Mouse (Mus musculus) activated CD4-positive, CD25-positive, alpha-beta regulatory T cell, adult 4 months (primary cell): Measurements from ENCODE around the gene Camk2g. TPM values are rescaled to one million over a fixed set of nuclear protein-coding genes. Genes with fewer than 3 reads are reported as not detected.
A peak's percentile ranks its signal among the peaks of the same experiment; 100 is the strongest.

ENCODE experiments used
- ATAC-seq: one replicate; pipeline ENCODE4 v1.8.0; 2017
- polyA plus RNA-seq, 2 experiments: library from polyadenylated mRNA; unstranded; fragments of 100-300 nt; shearing (Covaris generic); gene quantifications; one replicate each; pipeline ENCODE4 v1.2.1; 2017

Camk2g gene
- polyA plus RNA-seq, 2 experiments from 2014 or later, result 21.9 to 29.4 TPM

GRCm38 (mm10) chr14:20784708-20785107, 9.2 kb downstream of the Camk2g start:
- ATAC-seq, result no peak

GRCm38 (mm10) chr14:20783526-20783925, 10.4 kb downstream of the Camk2g start:
- no peak for ATAC-seq

- no peak for ATAC-seq
These were observed 11.0 kb downstream of the Camk2g start for GRCm38 (mm10) chr14:20782860-20783259.

DNA sequence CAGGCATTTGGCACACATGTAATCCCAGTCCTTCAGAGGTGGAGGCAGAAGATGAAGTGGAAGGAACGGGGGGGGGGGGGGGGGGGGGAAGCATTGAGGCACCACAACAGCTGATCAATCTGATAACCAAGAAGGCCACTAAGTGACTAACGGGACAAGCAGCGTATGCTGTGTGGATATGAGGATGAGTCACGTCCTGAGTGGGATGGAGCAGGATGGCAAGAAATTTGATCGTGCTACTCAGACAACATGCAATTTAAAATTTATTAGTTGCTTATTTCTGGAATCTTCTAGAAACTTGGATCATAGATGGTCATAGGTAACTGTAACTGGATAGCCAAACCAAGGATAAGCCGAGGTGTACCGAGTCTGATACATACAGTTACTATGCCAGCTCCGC, 13.7 kb downstream of the Camk2g start:
- no peak for ATAC-seq

GRCm38 (mm10) chr14:20778496-20778895, 15.4 kb downstream of the Camk2g start:
- ATAC-seq, result no peak

- ATAC-seq, result no peak
These were observed 18.2 kb downstream of the Camk2g start for GRCm38 (mm10) chr14:20775661-20776060.

DNA sequence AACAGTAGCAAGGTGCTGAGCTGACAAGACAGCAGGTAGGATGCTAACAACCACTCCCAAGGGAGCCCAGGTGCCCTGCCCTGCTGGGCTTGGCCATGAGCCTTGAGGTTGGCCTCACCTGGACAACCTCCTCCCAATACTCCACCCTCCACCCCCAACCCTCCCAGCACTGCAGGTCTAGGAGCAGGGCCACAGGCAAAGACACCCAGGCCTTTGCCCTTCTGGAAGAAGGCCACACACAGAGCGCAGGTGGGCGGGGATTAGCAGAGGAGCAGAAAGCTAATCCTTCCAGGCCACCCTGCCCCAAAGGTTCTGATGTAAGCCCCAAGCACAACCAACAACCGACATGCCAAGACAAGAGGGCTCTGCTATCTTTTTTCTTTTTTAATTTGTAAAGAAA, 20.5 kb downstream of the Camk2g start:
- no peak for ATAC-seq

DNA sequence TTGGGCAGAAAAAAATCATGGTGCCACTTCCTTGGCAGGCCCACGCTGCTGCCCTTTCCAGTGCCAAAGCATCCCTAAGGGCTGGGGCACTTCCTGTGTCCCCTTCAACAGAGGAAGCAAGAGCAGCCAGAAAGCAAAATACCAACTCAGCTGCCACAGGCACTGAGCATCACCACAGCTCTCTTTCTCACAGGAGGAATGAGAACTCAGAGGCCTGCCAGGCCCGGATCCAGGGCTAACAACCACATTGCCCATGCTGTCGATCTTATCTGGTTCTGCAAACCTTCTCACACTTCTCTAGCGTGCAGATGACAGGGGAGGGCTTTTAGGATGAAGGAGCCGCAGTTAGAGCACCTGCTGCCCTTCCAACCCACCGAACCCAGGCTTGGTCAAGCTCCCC, 21.1 kb downstream of the Camk2g start:
- ATAC-seq, result no peak

DNA sequence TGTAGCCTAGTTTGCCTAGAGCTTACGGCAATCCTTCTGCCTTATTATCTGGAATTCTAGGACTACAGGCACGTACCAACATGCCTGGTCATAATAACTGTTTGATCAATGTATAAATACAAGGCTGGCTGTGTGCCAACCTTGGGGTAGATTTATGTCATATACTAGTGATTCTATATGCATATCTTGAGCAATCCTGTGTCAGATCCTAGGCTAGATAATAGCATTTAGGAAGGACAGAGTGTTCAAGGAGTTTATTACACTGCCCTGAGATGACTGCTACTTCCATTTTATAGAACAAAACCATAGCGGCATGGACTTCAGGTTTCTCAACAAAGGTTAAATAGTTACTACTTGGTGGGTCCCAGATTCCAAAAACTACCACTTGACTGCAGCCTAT, 21.9 kb downstream of the Camk2g start:
- ATAC-seq, result no peak

- ATAC-seq, result no peak
These were observed 25.3 kb downstream of the Camk2g start for GRCm38 (mm10) chr14:20768581-20768980.

DNA sequence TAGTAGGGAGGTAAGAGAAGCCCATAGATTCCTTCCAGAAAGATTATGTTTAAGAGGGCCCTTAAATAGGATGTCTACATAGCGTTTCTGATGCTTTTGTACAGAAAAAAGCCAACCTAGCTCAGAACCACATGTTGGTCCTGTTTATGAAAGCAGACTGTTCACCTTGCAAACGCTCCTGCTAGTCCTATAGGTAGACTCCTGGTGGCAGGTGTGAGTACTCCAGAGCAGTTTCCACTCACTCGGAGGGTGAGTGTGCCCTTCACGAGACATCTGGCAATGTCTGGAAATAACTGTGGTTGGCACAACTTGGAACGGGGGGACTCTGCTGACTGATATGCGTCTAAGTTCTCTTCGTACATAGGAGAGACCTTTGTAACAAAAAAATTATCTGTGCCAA, 26.0 kb downstream of the Camk2g start:
- no peak for ATAC-seq

- peak; percentile 92 for ATAC-seq
These were observed 28.1 kb downstream of the Camk2g start for GRCm38 (mm10) chr14:20765642-20766258.

DNA sequence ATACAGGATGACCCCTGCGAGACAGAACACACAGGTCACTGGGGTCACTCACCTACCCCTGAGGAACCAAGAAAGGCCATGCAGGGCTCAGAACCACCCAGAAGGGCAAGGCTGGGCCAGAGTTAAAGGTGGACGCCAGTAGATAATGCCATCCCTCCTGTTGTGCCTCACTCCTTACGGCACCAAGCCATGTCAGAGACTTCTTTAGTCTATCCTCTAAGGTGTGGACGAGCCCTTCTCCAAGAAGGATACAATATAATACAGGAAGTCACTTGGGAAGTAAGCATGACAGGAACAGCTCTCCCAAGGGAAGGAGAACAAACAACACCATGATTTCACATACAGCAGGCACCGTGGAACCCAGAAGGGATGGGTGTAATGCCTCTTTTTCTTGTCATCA, 28.9 kb downstream of the Camk2g start:
- ATAC-seq, result no peak

- no peak for ATAC-seq
These were observed 35.0 kb downstream of the Camk2g start for GRCm38 (mm10) chr14:20758768-20759435.

DNA sequence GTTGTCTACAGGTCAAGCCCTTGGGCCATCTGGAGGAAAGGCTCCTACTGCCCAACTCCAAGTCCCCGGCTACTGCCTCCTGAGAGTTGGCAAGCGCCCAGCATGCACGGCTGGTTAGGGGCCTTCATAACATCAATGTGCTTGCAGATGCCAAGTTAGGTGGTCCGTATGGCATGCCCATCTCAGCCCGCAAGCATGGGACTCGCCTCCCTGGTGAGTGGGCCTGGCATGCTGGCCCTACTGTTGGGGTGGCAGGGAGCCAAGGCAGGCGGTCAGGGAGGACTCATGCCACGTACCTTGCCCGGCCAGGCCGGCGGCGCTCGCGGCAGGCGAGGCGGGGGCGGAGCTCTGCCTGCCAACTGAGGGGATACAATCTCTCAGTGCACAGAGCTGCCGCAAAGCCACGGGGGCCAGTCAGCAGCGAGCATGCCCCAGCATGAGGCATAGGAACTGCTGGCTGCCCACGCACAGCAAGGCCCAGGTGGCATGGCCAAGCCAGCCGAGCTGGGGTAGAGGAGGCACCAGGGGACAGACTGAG, 36.4 kb downstream of the Camk2g start:
- no peak for ATAC-seq

DNA sequence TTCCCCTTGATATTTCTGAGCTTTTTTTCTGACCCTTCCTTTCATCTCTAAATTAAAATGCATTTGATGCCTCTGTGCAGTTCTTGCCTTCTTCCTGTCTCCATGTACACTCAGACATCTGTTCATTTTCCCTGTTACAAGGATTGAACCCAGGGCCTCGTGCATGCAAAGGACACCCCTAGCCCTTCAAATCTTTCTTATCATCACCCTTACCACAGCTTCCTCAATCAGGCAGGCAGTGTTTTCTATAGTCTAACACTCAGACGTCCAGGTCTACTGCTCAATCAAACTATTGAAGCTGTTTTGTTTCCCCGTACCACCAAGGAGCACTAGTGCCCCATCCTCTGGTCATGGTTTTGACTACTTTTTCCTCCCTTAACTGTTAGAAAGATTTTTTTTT, 40.1 kb downstream of the Camk2g start:
- no peak for ATAC-seq

GRCm38 (mm10) chr14:20750503-20750902, 43.4 kb downstream of the Camk2g start:
- ATAC-seq, result no peak

GRCm38 (mm10) chr14:20749494-20750051, 44.3 kb downstream of the Camk2g start:
- no peak for ATAC-seq

GRCm38 (mm10) chr14:20748388-20748787, 45.5 kb downstream of the Camk2g start:
- ATAC-seq, result no peak

DNA sequence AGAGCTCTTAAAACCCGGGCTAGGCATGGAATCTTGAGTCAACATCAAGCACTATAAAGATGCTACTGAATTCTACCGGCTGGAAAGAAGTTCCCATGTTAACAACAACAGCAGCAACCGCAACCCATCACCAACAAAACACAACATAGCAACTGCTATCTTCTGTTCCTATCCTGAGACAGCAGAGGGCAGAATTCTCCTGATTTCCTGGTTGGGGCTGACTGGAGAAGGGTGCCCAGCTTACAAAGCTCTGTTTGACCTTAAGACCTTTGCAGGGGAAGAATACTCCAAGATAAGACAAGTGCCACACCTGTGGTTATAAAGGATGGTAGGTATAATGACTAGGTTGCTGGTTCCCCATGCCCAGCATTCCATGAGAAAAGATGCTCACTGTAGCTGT, 47.0 kb downstream of the Camk2g start:
- no peak for ATAC-seq

DNA sequence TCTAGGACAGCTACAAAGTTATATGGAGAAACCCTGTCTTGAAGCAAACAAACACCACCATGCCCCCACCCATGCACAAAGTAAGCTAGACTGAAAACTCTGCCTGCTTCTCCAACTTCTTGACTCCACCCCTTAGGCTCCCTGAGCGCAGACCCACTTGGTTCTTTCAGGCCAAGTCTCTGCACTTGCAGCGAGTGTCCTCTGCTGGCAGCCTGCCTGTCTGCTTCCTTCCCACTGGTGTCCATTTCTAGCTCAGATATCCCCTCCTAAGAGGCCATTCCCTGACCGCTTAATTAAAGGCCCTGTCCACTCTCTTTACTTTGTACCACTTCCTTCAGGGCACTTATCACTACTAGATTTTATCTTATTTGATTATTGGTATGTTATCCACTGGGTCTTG, 50.3 kb downstream of the Camk2g start:
- no peak for ATAC-seq

- ATAC-seq, result no peak
These were observed 52.6 kb downstream of the Camk2g start for GRCm38 (mm10) chr14:20741301-20741700.

DNA sequence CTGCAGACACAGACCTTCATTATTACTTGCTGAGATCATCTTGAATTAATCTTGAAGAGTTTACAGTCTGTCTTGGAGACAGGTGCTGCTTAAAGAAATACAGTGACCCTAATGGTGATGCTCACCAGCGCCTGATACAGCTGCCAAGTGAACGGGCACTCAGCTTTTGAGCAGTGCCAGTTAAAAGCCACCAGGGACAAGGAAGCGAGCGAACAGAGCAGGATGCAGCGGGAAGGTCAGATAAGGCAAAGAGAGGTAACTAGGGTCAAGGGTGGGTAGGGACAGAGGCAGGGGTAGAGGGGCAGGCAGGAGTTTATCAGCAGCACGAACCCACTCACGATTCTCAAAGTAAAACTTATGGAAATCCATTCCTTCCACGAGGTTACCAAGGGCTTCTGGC, 55.4 kb downstream of the Camk2g start:
- no peak for ATAC-seq

DNA sequence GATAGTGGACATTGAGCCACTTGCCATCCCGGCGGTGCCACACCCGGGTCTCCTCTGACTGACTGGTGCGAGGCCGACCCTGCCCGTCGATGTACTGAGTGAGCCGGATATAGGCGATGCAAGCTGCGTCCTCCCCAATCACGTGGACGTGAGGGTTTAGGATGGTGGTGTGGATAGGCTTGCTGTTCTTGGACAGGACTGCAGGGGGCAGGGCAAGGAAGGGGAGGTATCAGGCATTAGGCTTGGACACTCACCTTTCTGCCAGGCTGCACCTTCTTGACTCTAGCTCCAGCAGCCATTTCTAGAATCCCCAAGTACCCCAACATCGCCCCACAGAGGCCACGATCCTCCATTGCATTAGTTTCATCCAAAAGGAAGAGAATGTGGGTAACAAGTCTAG, 56.6 kb downstream of the Camk2g start:
- ATAC-seq, result no peak
